Mouse (Mus musculus): ENCODE measurements around the gene Efcab3. TPM values are rescaled to one million over a fixed set of nuclear protein-coding genes. Genes with fewer than 3 reads are reported as not detected.
"Not testable (repeated sequence)": the region's sequence is repeated elsewhere in the genome, so short reads cannot be mapped to it uniquely, and the experiment has no call there.

The Efcab3 gene
- polyA plus RNA-seq, 1 experiment from 2014 or later, result not detected

- ATAC-seq (ENCODE audit: insufficient read depth), result no peak
- H3K4me3 ChIP-seq (ENCODE audit: low read depth, low read length), result no peak overlapping the region
- H3K27ac ChIP-seq (ENCODE audit: low read depth), result no peak overlapping the region
- no peaks in the 10 kb centered on the region for H3K4me1 ChIP-seq (ENCODE audit: insufficient read depth)
- 78% methylated on average over 7 of the region's 7 CpGs for WGBS
- DNase-seq, result no peak
- H3K4me2 ChIP-seq, result no peak overlapping the region
- H3K27me3 ChIP-seq (ENCODE audit: insufficient read depth, low read length), result no peaks in the 10 kb centered on the region
- no peaks in the 10 kb centered on the region for H3K36me3 ChIP-seq (ENCODE audit: insufficient read depth)
- no peaks in the 10 kb centered on the region for H3K9me3 ChIP-seq (ENCODE audit: low read depth, low read length)
- no peak overlapping the region for H3K9ac ChIP-seq
- no peak for TF ChIP-seq CTCF (IDR thresholded peaks at IDR 0.05; ENCODE audit: low read depth)
Measured at GRCm38 (mm10) chr11:105117814-105118213, 54.4 kb downstream of the Efcab3 start.

- no peaks in the 10 kb centered on the region for H3K36me3 ChIP-seq (ENCODE audit: insufficient read depth)
- H3K9ac ChIP-seq, result no peak overlapping the region
- no peaks in the 10 kb centered on the region for H3K27me3 ChIP-seq (ENCODE audit: insufficient read depth, low read length)
- ATAC-seq (ENCODE audit: insufficient read depth) (no peak), DNase-seq (no peak)
- TF ChIP-seq CTCF (IDR thresholded peaks at IDR 0.05; ENCODE audit: low read depth), result no peak
- no peak overlapping the region for H3K27ac ChIP-seq (ENCODE audit: low read depth)
- WGBS, result 22% methylated on average over 4 of the region's 4 CpGs
- H3K4me3 ChIP-seq (ENCODE audit: low read depth, low read length), result no peak overlapping the region
- no peaks in the 10 kb centered on the region for H3K9me3 ChIP-seq (ENCODE audit: low read depth, low read length)
- no peak overlapping the region for H3K4me2 ChIP-seq
- H3K4me1 ChIP-seq (ENCODE audit: insufficient read depth), result no peaks in the 10 kb centered on the region
Measured at GRCm38 (mm10) chr11:105120551-105121061, 57.2 kb downstream of the Efcab3 start.

GRCm38 (mm10) chr11:105121792-105122191 lies 58.4 kb downstream of the Efcab3 start:
- not testable (repeated sequence) for H3K4me1 ChIP-seq (ENCODE audit: insufficient read depth); H3K27ac ChIP-seq (ENCODE audit: low read depth); ATAC-seq (ENCODE audit: insufficient read depth); DNase-seq; H3K4me2 ChIP-seq; H3K4me3 ChIP-seq (ENCODE audit: low read depth, low read length); H3K9ac ChIP-seq; H3K36me3 ChIP-seq (ENCODE audit: insufficient read depth); H3K9me3 ChIP-seq (ENCODE audit: low read depth, low read length); H3K27me3 ChIP-seq (ENCODE audit: insufficient read depth, low read length)
- 64% methylated on average over 5 of the region's 5 CpGs for WGBS
- peak; percentile 9; the same call in 1 of the 2 replicates for TF ChIP-seq CTCF (IDR thresholded peaks at IDR 0.05; ENCODE audit: low read depth)

- ATAC-seq (ENCODE audit: insufficient read depth) (no peak; the same call in 1 of the 2 replicates), DNase-seq (peak; percentile 87)
- H3K27me3 ChIP-seq (ENCODE audit: insufficient read depth, low read length), result no peaks in the 10 kb centered on the region
- H3K36me3 ChIP-seq (ENCODE audit: insufficient read depth), result peaks cover 3% of the 10 kb centered on the region; the same call in 1 of the 2 replicates
- H3K9me3 ChIP-seq (ENCODE audit: low read depth, low read length), result no peaks in the 10 kb centered on the region
- WGBS, result 3% methylated on average over 9 of the region's 9 CpGs
- H3K4me1 ChIP-seq (ENCODE audit: insufficient read depth), result peaks cover 7% of the 10 kb centered on the region
- no peak overlapping the region for H3K4me2 ChIP-seq
- H3K27ac ChIP-seq (ENCODE audit: low read depth), result no peak overlapping the region
- TF ChIP-seq CTCF (IDR thresholded peaks at IDR 0.05; ENCODE audit: low read depth), result peak; percentile 85
- H3K4me3 ChIP-seq (ENCODE audit: low read depth, low read length), result no peak overlapping the region
- no peak overlapping the region for H3K9ac ChIP-seq
Measured at GRCm38 (mm10) chr11:105123986-105124385, 60.6 kb downstream of the Efcab3 start.

GRCm38 (mm10) chr11:105125735-105126519 lies 62.5 kb downstream of the Efcab3 start, which contains the start of gene Mettl2:
TSS of gene Mettl2 (plus strand) at chr11:105126425.
- peak within 1 kb of the TSS; percentile 99 for H3K4me3 ChIP-seq (ENCODE audit: low read depth, low read length)
- no peaks in the 10 kb centered on the region for H3K27me3 ChIP-seq (ENCODE audit: insufficient read depth, low read length)
- peak; percentile 77 for TF ChIP-seq CTCF (IDR thresholded peaks at IDR 0.05; ENCODE audit: low read depth)
- H3K9ac ChIP-seq, result peak within 1 kb of the TSS; percentile 71
- peaks cover 7% of the 10 kb centered on the region for H3K4me1 ChIP-seq (ENCODE audit: insufficient read depth)
- H3K9me3 ChIP-seq (ENCODE audit: low read depth, low read length), result no peaks in the 10 kb centered on the region
- ATAC-seq (ENCODE audit: insufficient read depth) (peak; percentile 90), DNase-seq (peak; percentile 95)
- WGBS, result 1% methylated on average over 38 of the region's 38 CpGs
- H3K36me3 ChIP-seq (ENCODE audit: insufficient read depth), result peaks cover 22% of the 10 kb centered on the region
- H3K27ac ChIP-seq (ENCODE audit: low read depth), result peak within 1 kb of the TSS; percentile 84; the same call in 1 of the 2 replicates
- peak within 1 kb of the TSS; percentile 83 for H3K4me2 ChIP-seq

- under 1% methylated on average over 49 of the region's 49 CpGs for WGBS
- TF ChIP-seq CTCF (IDR thresholded peaks at IDR 0.05; ENCODE audit: low read depth), result no peak
- H3K27ac ChIP-seq (ENCODE audit: low read depth), result no peak overlapping the region
- peaks cover 7% of the 10 kb centered on the region for H3K4me1 ChIP-seq (ENCODE audit: insufficient read depth)
- peak overlapping the region; percentile 99 for H3K4me3 ChIP-seq (ENCODE audit: low read depth, low read length)
- ATAC-seq (ENCODE audit: insufficient read depth), result 0 out of 2 replicates have a peak, but pooled peaks have one; percentile 23
- H3K36me3 ChIP-seq (ENCODE audit: insufficient read depth), result peaks cover 28% of the 10 kb centered on the region
- no peak for DNase-seq
- H3K27me3 ChIP-seq (ENCODE audit: insufficient read depth, low read length), result no peaks in the 10 kb centered on the region
- H3K9me3 ChIP-seq (ENCODE audit: low read depth, low read length), result no peaks in the 10 kb centered on the region
- H3K4me2 ChIP-seq, result peak overlapping the region; percentile 83
- peak overlapping the region; percentile 71 for H3K9ac ChIP-seq
Measured at GRCm38 (mm10) chr11:105126520-105127029, 63.2 kb downstream of the Efcab3 start.

- no peak overlapping the region for H3K9ac ChIP-seq
- no peaks in the 10 kb centered on the region for H3K4me1 ChIP-seq (ENCODE audit: insufficient read depth)
- no peak for TF ChIP-seq CTCF (IDR thresholded peaks at IDR 0.05; ENCODE audit: low read depth)
- no peaks in the 10 kb centered on the region for H3K9me3 ChIP-seq (ENCODE audit: low read depth, low read length)
- ATAC-seq (ENCODE audit: insufficient read depth), result no peak
- 80% methylated on average over 7 of the region's 7 CpGs for WGBS
- H3K27me3 ChIP-seq (ENCODE audit: insufficient read depth, low read length), result no peaks in the 10 kb centered on the region
- no peak overlapping the region for H3K27ac ChIP-seq (ENCODE audit: low read depth)
- no peak for DNase-seq
- no peak overlapping the region for H3K4me3 ChIP-seq (ENCODE audit: low read depth, low read length)
- H3K4me2 ChIP-seq, result no peak overlapping the region
- H3K36me3 ChIP-seq (ENCODE audit: insufficient read depth), result peaks cover 94% of the 10 kb centered on the region
Measured at GRCm38 (mm10) chr11:105135692-105136091, 72.3 kb downstream of the Efcab3 start.

- not testable (repeated sequence) for H3K9ac ChIP-seq; H3K9me3 ChIP-seq (ENCODE audit: low read depth, low read length); H3K27me3 ChIP-seq (ENCODE audit: insufficient read depth, low read length); DNase-seq; ATAC-seq (ENCODE audit: insufficient read depth); H3K4me3 ChIP-seq (ENCODE audit: low read depth, low read length); H3K4me1 ChIP-seq (ENCODE audit: insufficient read depth); H3K4me2 ChIP-seq; H3K27ac ChIP-seq (ENCODE audit: low read depth)
- 95% methylated on average over 2 of the region's 2 CpGs for WGBS
- peaks cover 88% of the 10 kb centered on the region for H3K36me3 ChIP-seq (ENCODE audit: insufficient read depth)
Measured at GRCm38 (mm10) chr11:105137255-105137654, 73.9 kb downstream of the Efcab3 start.

GRCm38 (mm10) chr11:105140512-105140911 lies 77.1 kb downstream of the Efcab3 start:
- not testable (repeated sequence) for DNase-seq; H3K4me1 ChIP-seq (ENCODE audit: insufficient read depth); H3K4me2 ChIP-seq; H3K27me3 ChIP-seq (ENCODE audit: insufficient read depth, low read length); ATAC-seq (ENCODE audit: insufficient read depth); H3K9me3 ChIP-seq (ENCODE audit: low read depth, low read length); H3K4me3 ChIP-seq (ENCODE audit: low read depth, low read length); H3K9ac ChIP-seq; H3K27ac ChIP-seq (ENCODE audit: low read depth)
- WGBS, result 98% methylated on average over 7 of the region's 8 CpGs
- peaks cover 56% of the 10 kb centered on the region for H3K36me3 ChIP-seq (ENCODE audit: insufficient read depth)
